Mouse (Mus musculus): ENCODE measurements around the gene Sftpd. TPM values are rescaled to one million over a fixed set of nuclear protein-coding genes. Genes with fewer than 3 reads are reported as not detected.

The Sftpd gene
- total RNA-seq, 4 experiments from 2014 or later, result not detected

Other genes starting within 250 kb of the Sftpd start
- 10 to 100 TPM; 37.0 to 49.9 (median 44.1) TPM for gene Tspan14, start 218.3 kb downstream of the Sftpd start, total RNA-seq (2022)
- gene Fam213a, start 171.4 kb downstream of the Sftpd start, total RNA-seq (2022), result 100 to 1,000 TPM; 121 to 133 (median 125) TPM
- 1 to 10 TPM in 2 of 4 experiments, under 1 TPM in 2; 0.78 to 1.3 (median 0.98) TPM for gene Dydc2, start 115.9 kb downstream of the Sftpd start, total RNA-seq (2022)
- not detected for gene Dydc1, start 112.2 kb downstream of the Sftpd start, total RNA-seq (2022)
- gene Mat1a, start 80.1 kb downstream of the Sftpd start, total RNA-seq (2022), result not detected
- gene Sftpa1, start 53.4 kb downstream of the Sftpd start, total RNA-seq (2022), result not detected
- not detected for gene Mbl1, start 33.7 kb downstream of the Sftpd start, total RNA-seq (2022)
- under 1 TPM in 2 of 4 experiments, not detected in 2; 0.59 to 0.63 TPM for gene Gm2832, start 93.7 kb upstream of the Sftpd start, total RNA-seq (2022)
- 1 to 10 TPM in 1 of 4 experiments, not detected in 3; 1.3 TPM for gene Gm5798, start 163.5 kb upstream of the Sftpd start, total RNA-seq (2022)
- gene Gm7945, start 201.2 kb upstream of the Sftpd start, total RNA-seq (2022), result not detected
- gene Gm6482, start 223.1 kb upstream of the Sftpd start, total RNA-seq (2022), result not detected

Data from left cerebral cortex, adult 8-10 months (tissue).